9 mouse cellular contexts compared by ENCODE assay signal in the genomic region with DNA sequence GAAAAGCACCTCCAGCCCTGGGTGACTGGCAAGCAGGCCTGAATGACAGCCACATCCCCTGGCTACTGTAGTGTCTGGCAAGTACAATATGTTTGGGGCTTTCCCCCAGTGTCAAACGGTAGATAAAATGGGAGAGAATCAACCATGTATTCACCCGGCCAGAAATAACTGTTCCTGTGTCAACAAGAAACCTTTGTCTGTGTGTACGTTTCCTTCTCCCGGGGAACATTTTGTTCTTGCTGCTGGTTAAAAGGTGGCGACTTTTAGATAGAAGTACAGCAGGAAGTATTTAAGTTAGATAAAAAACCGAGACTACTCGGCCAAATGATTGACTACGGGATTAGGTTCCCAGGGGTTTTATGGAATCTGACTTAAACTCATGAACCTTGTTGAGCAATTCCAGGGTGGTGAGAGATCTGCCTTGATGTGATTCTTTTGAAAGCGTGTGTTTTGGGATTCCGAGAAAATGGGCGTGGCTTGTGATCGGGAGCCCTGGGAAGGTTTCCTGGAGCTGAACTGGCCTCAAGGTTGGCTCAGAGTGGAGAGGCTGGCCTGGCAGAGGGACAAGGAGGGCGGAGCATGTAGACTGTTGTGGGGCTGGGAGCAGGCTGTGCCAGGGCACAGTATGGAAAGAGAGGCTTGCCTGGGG. TPM values are rescaled to one million over a fixed set of nuclear protein-coding genes. Genes with fewer than 3 reads are reported as not detected.
DNase-seq lines count a peak whose midpoint lies in the region; ATAC-seq lines count a peak whose summit lies in the region.
"Had no signal": no experiment of that assay in that cellular context is flagged by ENCODE, and none has a peak within 500 bp of the region (broad histone marks: within the 10 kb centered on the region; RNA-seq: fewer than 3 reads in every experiment).

No protein-coding gene starts in this region.

- H3K9me3 ChIP-seq in forebrain, embryonic 10.5 days = no peaks in the 10 kb centered on the region
- H3K9me3 ChIP-seq in forebrain, embryonic 12.5 days = no peaks in the 10 kb centered on the region
- H3K9me3 ChIP-seq in embryonic facial prominence, embryonic 13.5 days = no peaks in the 10 kb centered on the region
- no peaks in the 10 kb centered on the region for H3K9me3 ChIP-seq in heart, embryonic 14.5 days (ENCODE audit: control insufficient read depth, low read length)
- H3K9me3 ChIP-seq: midbrain, embryonic 12.5 days had no signal

- peaks cover 60% of the 10 kb centered on the region for H3K4me1 ChIP-seq in forebrain, embryonic 10.5 days
- H3K4me1 ChIP-seq in forebrain, embryonic 12.5 days = peaks cover 32% of the 10 kb centered on the region
- H3K4me1 ChIP-seq in embryonic facial prominence, embryonic 13.5 days = peaks cover 24% of the 10 kb centered on the region
- H3K4me1 ChIP-seq in heart, embryonic 14.5 days (ENCODE audit: control insufficient read depth in 2 of 2, insufficient read depth in 2 of 2, low read length in 2 of 2) = peaks cover 10 to 34% of the 10 kb centered on the region in 2 experiments

- no peaks in the 10 kb centered on the region for H3K27me3 ChIP-seq in forebrain, embryonic 10.5 days (ENCODE audit: poor library complexity, severe bottlenecking)
- no peaks in the 10 kb centered on the region for H3K27me3 ChIP-seq in forebrain, embryonic 12.5 days
- no peaks in the 10 kb centered on the region for H3K27me3 ChIP-seq in embryonic facial prominence, embryonic 13.5 days
- no peaks in the 10 kb centered on the region for H3K27me3 ChIP-seq in heart, embryonic 14.5 days (ENCODE audit: control insufficient read depth, insufficient read depth, low read length)

- no peak for DNase-seq in forebrain, embryonic 10.5 days (ENCODE audit: extremely low spot score, low spot score)
- DNase-seq in adrenal gland, postnatal 10 days = peak; percentile 94
- peak; percentile 79 for DNase-seq in kidney, postnatal 10 days
- peak; percentile 92 for DNase-seq in lung, postnatal 25 days (ENCODE audit: low spot score)
- DNase-seq in urinary bladder, postnatal 36 days (ENCODE audit: low spot score in 2 of 2) = peak; percentile 57 to 87

- WGBS in forebrain, embryonic 10.5 days = 50% methylated on average over 13 of the region's 13 CpGs
- 52% methylated on average over 13 of the region's 13 CpGs for WGBS in forebrain, embryonic 12.5 days
- 24% methylated on average over 13 of the region's 13 CpGs for WGBS in embryonic facial prominence, embryonic 13.5 days
- WGBS in heart, embryonic 14.5 days = 7% methylated on average over 13 of the region's 13 CpGs

- H3K4me2 ChIP-seq in forebrain, embryonic 12.5 days = no peak overlapping the region
- peak overlapping the region; percentile 47 for H3K4me2 ChIP-seq in embryonic facial prominence, embryonic 13.5 days
- H3K4me2 ChIP-seq in heart, embryonic 14.5 days (ENCODE audit: low read length) = peak overlapping the region; percentile 54
- H3K4me2 ChIP-seq: midbrain, embryonic 12.5 days had no signal

- H3K27ac ChIP-seq in forebrain, embryonic 10.5 days = peak overlapping the region; percentile 21; the same call in 1 of the 2 replicates
- no peak overlapping the region for H3K27ac ChIP-seq in forebrain, embryonic 12.5 days
- no peak overlapping the region for H3K27ac ChIP-seq in embryonic facial prominence, embryonic 13.5 days
- H3K27ac ChIP-seq in heart, embryonic 14.5 days (replicated peaks in 1 of 2; ENCODE audit: control insufficient read depth in 1 of 2, insufficient read depth in 1 of 2, low read depth in 2 of 2, low read length in 2 of 2) = peak overlapping the region; percentile 30 to 52

- H3K4me3 ChIP-seq in forebrain, embryonic 10.5 days = no peak overlapping the region; the same call in 1 of the 2 replicates
- no peak overlapping the region for H3K4me3 ChIP-seq in forebrain, embryonic 12.5 days (replicated peaks)
- peak overlapping the region; percentile 20 for H3K4me3 ChIP-seq in embryonic facial prominence, embryonic 13.5 days
- peak overlapping the region; percentile 35 to 48 for H3K4me3 ChIP-seq in heart, embryonic 14.5 days (ENCODE audit: control insufficient read depth in 1 of 2, insufficient read depth in 1 of 2, low read depth in 1 of 2, low read length in 2 of 2)
- H3K4me3 ChIP-seq: midbrain, embryonic 12.5 days had no signal

- ATAC-seq in forebrain, embryonic 12.5 days (ENCODE audit: low FRiP score) = no peak
- no peak for ATAC-seq in embryonic facial prominence, embryonic 13.5 days (ENCODE audit: insufficient number of reproducible peaks, insufficient read depth, low FRiP score, low TSS enrichment, low read depth)
- ATAC-seq in heart, embryonic 14.5 days (ENCODE audit: insufficient number of reproducible peaks, insufficient read depth, low FRiP score, low read depth) = peak; percentile 78

- H3K9ac ChIP-seq in forebrain, embryonic 12.5 days = no peak overlapping the region
- 0 out of 2 replicates have a peak overlapping the region, but pooled peaks have one; percentile 46 for H3K9ac ChIP-seq in embryonic facial prominence, embryonic 13.5 days
- peak overlapping the region; percentile 59 for H3K9ac ChIP-seq in heart, embryonic 14.5 days (ENCODE audit: low read length)
- H3K9ac ChIP-seq: midbrain, embryonic 12.5 days had no signal

- H3K36me3 ChIP-seq in forebrain, embryonic 10.5 days (replicated peaks) = no peaks in the 10 kb centered on the region
- H3K36me3 ChIP-seq in forebrain, embryonic 12.5 days (replicated peaks) = no peaks in the 10 kb centered on the region
- no peaks in the 10 kb centered on the region for H3K36me3 ChIP-seq in embryonic facial prominence, embryonic 13.5 days
- H3K36me3 ChIP-seq in heart, embryonic 14.5 days (ENCODE audit: control insufficient read depth, insufficient read depth, low read length) = no peaks in the 10 kb centered on the region
- H3K36me3 ChIP-seq: midbrain, embryonic 12.5 days had no signal

RNA-seq across cellular contexts. Expression of a gene that starts 39.0 kb away (rescaled TPM):
- polyA plus RNA-seq in forebrain, embryonic 10.5 days (2016; fragmentation: Nextera tagmentation; extraction: Ambion mirVana) = 21.9 and 22.9 TPM in 2 replicates
- polyA plus RNA-seq in forebrain, embryonic 12.5 days (2016; fragmentation: Nextera tagmentation; extraction: Ambion mirVana) = 18.5 and 19.0 TPM in 2 replicates
- total RNA-seq in adrenal gland, postnatal 10 days (2021) = 1 to 10 TPM; 7.2 to 7.6 TPM
- polyA plus RNA-seq in embryonic facial prominence, embryonic 13.5 days (2015; fragmentation: Nextera tagmentation; extraction: Ambion mirVana) = 16.7 and 18.0 TPM in 2 replicates
- 7.4 and 8.1 TPM in 2 replicates for polyA plus RNA-seq in heart, embryonic 14.5 days (2014; fragmentation: Nextera tagmentation; extraction: Ambion mirVana)

RNA-seq across cellular contexts. Expression of a gene that starts 39.1 kb away (rescaled TPM):
- 16.8 and 17.1 TPM in 2 replicates for polyA plus RNA-seq in forebrain, embryonic 10.5 days (2016; fragmentation: Nextera tagmentation; extraction: Ambion mirVana)
- polyA plus RNA-seq in forebrain, embryonic 12.5 days (2016; fragmentation: Nextera tagmentation; extraction: Ambion mirVana) = 19.0 and 20.3 TPM in 2 replicates
- 10 to 100 TPM; 16.3 to 16.7 TPM for total RNA-seq in adrenal gland, postnatal 10 days (2021)
- polyA plus RNA-seq in embryonic facial prominence, embryonic 13.5 days (2015; fragmentation: Nextera tagmentation; extraction: Ambion mirVana) = 12.7 and 14.0 TPM in 2 replicates
- polyA plus RNA-seq in heart, embryonic 14.5 days (2014; fragmentation: Nextera tagmentation; extraction: Ambion mirVana) = 11.0 and 12.3 TPM in 2 replicates

Comparison
In these comparisons a context has a peak if more than half of its experiments do, and no peak if none do; other contexts are left out.
1. H3K27ac ChIP-seq: peak in forebrain, embryonic 10.5 days (single experiment) and heart, embryonic 14.5 days (2 of 2); none in forebrain, embryonic 12.5 days (single experiment) and embryonic facial prominence, embryonic 13.5 days (single experiment).
2. H3K4me3 ChIP-seq: peak in embryonic facial prominence, embryonic 13.5 days (single experiment) and heart, embryonic 14.5 days (2 of 2); none in forebrain, embryonic 10.5 days (single experiment) and forebrain, embryonic 12.5 days (single experiment).